Mouse (Mus musculus): ENCODE measurements around the gene Wwox.

DNA sequence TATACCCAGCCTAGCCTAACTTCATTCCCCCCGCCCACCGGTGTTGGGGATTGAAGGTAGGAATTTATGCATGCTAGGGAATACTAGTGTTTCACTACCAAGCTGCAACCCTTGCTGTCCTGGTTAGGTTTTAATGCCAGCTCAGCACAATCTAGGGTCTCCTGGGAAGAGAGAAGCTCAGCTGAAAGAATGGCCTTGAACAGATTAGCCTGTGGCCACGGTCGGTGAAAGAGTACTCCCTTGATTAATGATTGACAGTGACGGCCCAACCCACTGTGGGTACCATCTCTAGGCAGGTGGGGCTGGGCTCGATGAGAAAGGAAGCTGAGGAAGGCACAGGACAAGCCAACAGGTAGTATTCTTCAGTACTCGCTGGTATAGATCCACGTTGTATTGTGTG, 40.3 kb downstream of the Wwox start:
- TF ChIP-seq CTCF (IDR thresholded peaks at IDR 0.05; ENCODE audit: extremely low read depth, insufficient read depth, low read length) (no peak), POLR2A (IDR thresholded peaks at IDR 0.05; ENCODE audit: extremely low read depth, insufficient read depth, low read length) (no peak)
